Mouse (Mus musculus) common myeloid progenitor, adult 5-6 weeks (primary cell): ENCODE results near the gene Gnl3. TPM values are rescaled to one million over a fixed set of nuclear protein-coding genes. Genes with fewer than 3 reads are reported as not detected.

ENCODE experiments used
- total RNA-seq: library from RNA; stranded (forward); fragments of 200-1000, 187-1606 nt; gene quantifications from 2 replicates; pipeline ENCODE4 v1.2.3, GENCODE M21; 2017

The Gnl3 gene
- total RNA-seq, 1 experiment from 2014 or later: 438 TPM

Other genes starting within 250 kb of the Gnl3 start
- 6.4 and 6.8 TPM in 2 replicates for gene Tmem110, start 193.6 kb downstream of the Gnl3 start, total RNA-seq
- gene Mustn1, start 140.0 kb downstream of the Gnl3 start, total RNA-seq: 0.78 TPM in 1 of 2 replicates, not detected in the other
- not detected in 2 replicates for gene Itih4, start 132.7 kb downstream of the Gnl3 start, total RNA-seq
- gene Itih3, start 95.4 kb downstream of the Gnl3 start, total RNA-seq: not detected in 2 replicates
- gene Itih1, start 75.9 kb downstream of the Gnl3 start, total RNA-seq: not detected in 2 replicates
- 14.2 and 18.1 TPM in 2 replicates for gene Nek4, start 67.8 kb downstream of the Gnl3 start, total RNA-seq
- gene Glt8d1, start 17.8 kb downstream of the Gnl3 start, total RNA-seq: 20.5 and 36.3 TPM in 2 replicates
- 82.0 and 94.8 TPM in 2 replicates for gene Spcs1, start 17.5 kb downstream of the Gnl3 start, total RNA-seq
- gene Pbrm1, start within 50 bp of the Gnl3 start, total RNA-seq: 83.0 and 120 TPM in 2 replicates
- gene Smim4, start 109.8 kb upstream of the Gnl3 start, total RNA-seq: 23.6 and 45.1 TPM in 2 replicates
- 88.3 and 112 TPM in 2 replicates for gene Nt5dc2, start 111.9 kb upstream of the Gnl3 start, total RNA-seq
- gene Stab1, start 149.5 kb upstream of the Gnl3 start, total RNA-seq: not detected in 2 replicates
- gene Tnnc1, start 189.2 kb upstream of the Gnl3 start, total RNA-seq: not detected in 2 replicates
- gene Nisch, start 197.8 kb upstream of the Gnl3 start, total RNA-seq: 82.3 and 114 TPM in 2 replicates
- not detected in 2 replicates for gene Sema3g, start 198.7 kb upstream of the Gnl3 start, total RNA-seq
- 15.6 and 16.7 TPM in 2 replicates for gene Phf7, start 232.2 kb upstream of the Gnl3 start, total RNA-seq
- 39.8 and 64.6 TPM in 2 replicates for gene Bap1, start 232.3 kb upstream of the Gnl3 start, total RNA-seq